Mouse (Mus musculus): ENCODE measurements around the gene Vps16. TPM values are rescaled to one million over a fixed set of nuclear protein-coding genes. Genes with fewer than 3 reads are reported as not detected.

Gene Vps16
- total RNA-seq, 4 experiments from 2014 or later = 82.1 to 115 (median 87.7) TPM

GRCm38 (mm10) chr2:130421781-130422620 lies 2.1 kb upstream of the Vps16 start:
- no peak for DNase-seq (ENCODE audit: low spot score in 2 of 2)

GRCm38 (mm10) chr2:130423397-130424125 lies 578 bp upstream of the Vps16 start:
- DNase-seq (ENCODE audit: low spot score in 2 of 2) = peak; percentile 61 to 80

DNA sequence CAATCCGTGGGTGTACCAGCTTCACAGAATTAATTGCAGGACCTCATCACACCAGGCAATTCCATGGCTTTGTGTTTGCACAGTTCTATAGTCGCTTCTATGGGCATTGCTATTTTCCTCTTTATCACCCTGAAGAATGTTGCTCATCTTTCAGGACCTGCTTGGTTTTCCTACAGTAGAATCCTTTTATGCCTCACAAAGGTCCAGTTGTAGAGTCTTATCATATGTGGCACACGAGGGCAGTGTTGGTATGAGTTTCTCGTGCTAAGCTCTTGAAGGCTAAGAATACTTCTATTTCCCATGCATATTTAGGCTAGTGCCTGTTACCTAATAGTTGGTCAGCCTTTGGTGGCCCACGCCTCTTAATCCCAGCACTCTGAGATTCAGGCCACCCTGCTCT lies 973 bp downstream of the Vps16 start:
- DNase-seq (ENCODE audit: low spot score in 2 of 2) = no peak

- DNase-seq (ENCODE audit: low spot score in 2 of 2) = no peak
Measured at GRCm38 (mm10) chr2:130429851-130430250, 5.7 kb downstream of the Vps16 start.

- DNase-seq (ENCODE audit: low spot score in 2 of 2) = no peak
Measured at GRCm38 (mm10) chr2:130430484-130430883, 6.3 kb downstream of the Vps16 start.

DNA sequence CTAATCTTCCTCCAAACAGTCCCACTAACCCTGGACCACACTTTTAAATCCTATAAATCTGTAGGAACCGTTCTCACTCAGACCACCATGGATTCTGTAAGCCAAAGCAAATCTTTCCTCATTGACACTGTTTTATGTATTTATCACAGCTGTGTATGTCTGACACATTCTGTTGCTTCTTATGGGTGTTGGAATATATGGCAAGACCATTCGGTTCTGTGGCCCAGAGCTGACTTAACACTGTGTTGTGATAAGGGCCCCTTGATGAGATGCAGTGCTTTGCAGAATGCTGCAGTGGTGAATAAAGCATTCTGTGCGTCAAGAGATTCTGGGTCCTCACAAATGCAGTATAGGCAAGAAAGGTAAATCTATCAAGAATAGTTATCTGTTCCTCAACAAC lies 8.0 kb downstream of the Vps16 start:
- DNase-seq (ENCODE audit: low spot score in 2 of 2) = no peak

- no peak for DNase-seq (ENCODE audit: low spot score in 2 of 2)
Measured at GRCm38 (mm10) chr2:130433152-130433551, 9.0 kb downstream of the Vps16 start.

- no peak for DNase-seq (ENCODE audit: low spot score in 2 of 2)
Measured at GRCm38 (mm10) chr2:130436769-130437168, 12.6 kb downstream of the Vps16 start.

DNA sequence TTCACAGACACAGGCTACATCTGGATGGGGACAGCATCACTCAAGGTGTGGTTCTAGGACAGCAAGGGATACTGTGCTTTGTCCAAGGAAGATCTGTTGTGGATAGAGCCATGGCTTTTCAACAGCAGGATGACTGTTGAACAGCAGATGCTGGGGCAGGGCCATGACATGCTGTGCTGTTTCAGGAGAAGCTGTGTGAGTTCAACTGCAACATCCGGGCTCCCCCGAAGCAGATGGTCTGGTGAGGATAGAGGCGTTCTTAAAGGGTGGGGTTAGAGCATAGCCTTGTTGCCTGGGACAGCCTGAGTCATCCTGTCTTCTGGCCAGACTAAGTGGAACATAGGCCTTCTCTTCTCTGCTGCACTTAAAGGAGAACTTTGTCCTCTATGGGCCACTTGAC lies 14.7 kb downstream of the Vps16 start:
- no peak for DNase-seq (ENCODE audit: low spot score in 2 of 2)

GRCm38 (mm10) chr2:130439840-130440480 lies 15.8 kb downstream of the Vps16 start:
- no peak for DNase-seq (ENCODE audit: low spot score in 2 of 2)

GRCm38 (mm10) chr2:130442162-130442561 lies 18.0 kb downstream of the Vps16 start:
- no peak for DNase-seq (ENCODE audit: low spot score in 2 of 2)

DNA sequence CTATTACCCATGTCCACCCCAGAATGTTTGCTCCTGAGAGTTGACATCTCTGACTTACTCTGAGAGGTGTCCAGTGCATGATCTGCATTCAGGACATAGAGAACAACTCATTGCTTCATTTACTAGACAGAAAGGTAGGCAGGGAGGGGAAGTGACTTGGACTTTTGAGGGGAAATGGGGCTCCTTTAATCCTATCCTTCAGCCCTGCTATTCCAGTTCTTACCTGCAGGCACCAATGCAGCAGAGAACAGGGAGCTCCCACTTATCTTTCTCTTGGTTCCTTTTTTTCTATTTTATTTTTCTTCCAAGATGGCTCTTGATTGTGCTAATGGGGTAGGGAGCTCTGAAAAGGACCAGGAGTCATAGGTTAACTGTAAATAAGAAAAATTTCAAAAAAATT lies 24.3 kb downstream of the Vps16 start:
- DNase-seq (ENCODE audit: low spot score in 2 of 2) = no peak

DNA sequence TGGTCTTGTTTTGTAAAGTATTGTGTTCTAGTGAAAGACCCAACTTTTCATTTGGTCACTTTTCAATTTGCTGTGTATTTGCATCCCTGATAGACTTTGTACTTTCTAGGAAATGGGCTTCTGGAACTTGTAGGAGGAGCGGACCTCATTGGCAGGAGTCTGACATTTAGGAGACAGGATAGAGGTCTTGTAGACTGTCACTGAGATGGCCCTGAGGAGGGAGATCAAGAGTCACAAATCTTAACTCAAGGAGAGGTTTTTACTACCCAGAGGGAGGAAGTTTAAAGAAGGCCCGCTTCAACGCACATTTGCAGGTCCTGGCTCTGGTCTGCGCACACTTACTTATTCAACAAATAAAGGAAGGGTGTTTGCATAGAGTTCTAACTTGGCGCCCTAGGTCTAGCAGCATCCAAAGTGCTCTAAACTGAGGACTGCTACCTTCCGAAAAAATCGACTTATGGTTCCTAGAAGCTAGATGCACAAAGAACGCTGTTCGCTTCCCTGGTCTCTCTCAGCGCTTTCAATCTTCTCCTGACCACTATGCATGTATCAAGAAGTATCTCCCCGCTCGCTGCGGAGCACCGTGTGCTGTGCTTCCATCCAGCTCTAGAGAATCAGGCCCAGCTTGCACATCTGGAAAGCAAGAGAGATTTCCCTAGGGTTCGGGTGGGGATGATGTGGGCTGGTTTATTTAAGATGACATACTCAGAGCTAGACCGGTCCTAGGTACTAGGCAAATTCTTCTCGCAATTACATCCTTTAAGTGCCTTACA lies 25.1 kb downstream of the Vps16 start:
- no peak for DNase-seq (ENCODE audit: low spot score in 2 of 2)

GRCm38 (mm10) chr2:130449794-130450433 lies 25.8 kb downstream of the Vps16 start, which contains the start of gene Ptpra:
TSS of gene Ptpra (plus strand) at chr2:130450278.
- DNase-seq (ENCODE audit: low spot score in 2 of 2) = peak; percentile 84 to 88

DNA sequence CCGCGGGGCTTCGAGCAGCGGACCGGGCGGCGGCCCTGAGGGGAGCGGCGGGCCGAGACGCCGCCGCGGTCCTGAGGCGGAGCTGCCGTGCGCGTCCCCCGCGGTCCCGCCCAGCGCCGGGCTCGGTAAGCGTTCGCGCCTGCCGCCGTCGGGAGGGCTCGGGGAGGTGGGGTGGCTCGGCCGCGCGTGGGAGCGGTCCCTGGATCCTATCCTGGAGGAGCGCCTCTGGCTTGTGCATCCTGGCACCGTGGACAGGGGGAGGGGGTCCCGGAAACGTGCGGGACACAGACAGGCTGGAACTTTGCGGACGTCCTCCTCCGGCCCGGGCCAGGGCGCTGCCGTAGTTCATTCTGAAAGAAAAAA lies 26.3 kb downstream of the Vps16 start:
- DNase-seq (ENCODE audit: low spot score in 2 of 2) = peak in 1 of 2 experiments; percentile 69

DNA sequence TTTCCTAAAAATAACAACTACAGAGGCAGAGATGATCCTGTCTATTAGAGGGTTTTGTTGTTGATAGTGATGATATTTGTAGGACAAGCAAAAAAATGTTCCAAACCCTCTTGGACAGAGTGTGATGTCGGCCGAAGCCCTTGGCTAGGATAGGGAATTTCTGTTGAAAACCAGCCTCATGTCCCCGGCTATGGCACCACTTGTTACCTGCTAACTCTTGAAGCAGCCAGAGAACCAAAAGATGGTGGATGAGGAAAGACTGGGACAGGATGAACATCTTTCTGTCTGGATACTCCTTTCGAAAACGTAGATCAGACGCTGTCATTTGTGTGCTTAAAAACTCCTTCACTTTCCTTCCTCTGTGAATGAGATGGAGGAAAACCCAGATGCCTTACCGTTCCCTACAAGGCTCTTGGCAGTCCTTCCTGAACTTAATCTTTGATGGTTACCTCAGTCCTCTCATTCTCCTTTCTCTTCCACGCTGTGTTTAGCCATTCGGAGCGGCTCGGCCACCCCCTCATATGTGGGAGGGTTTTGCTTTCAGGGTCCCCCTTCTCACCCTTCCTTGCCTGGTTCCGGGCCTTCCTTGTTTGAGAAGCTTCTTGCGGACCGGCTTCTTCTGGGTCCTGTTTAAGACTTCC lies 27.1 kb downstream of the Vps16 start:
- DNase-seq (ENCODE audit: low spot score in 2 of 2) = no peak

- DNase-seq (ENCODE audit: low spot score in 2 of 2) = no peak
Measured at GRCm38 (mm10) chr2:130451727-130452090, 27.6 kb downstream of the Vps16 start.

GRCm38 (mm10) chr2:130452266-130452665 lies 28.1 kb downstream of the Vps16 start:
- DNase-seq (ENCODE audit: low spot score in 2 of 2) = no peak

- DNase-seq (ENCODE audit: low spot score in 2 of 2) = no peak
Measured at GRCm38 (mm10) chr2:130453421-130453820, 29.3 kb downstream of the Vps16 start.

DNA sequence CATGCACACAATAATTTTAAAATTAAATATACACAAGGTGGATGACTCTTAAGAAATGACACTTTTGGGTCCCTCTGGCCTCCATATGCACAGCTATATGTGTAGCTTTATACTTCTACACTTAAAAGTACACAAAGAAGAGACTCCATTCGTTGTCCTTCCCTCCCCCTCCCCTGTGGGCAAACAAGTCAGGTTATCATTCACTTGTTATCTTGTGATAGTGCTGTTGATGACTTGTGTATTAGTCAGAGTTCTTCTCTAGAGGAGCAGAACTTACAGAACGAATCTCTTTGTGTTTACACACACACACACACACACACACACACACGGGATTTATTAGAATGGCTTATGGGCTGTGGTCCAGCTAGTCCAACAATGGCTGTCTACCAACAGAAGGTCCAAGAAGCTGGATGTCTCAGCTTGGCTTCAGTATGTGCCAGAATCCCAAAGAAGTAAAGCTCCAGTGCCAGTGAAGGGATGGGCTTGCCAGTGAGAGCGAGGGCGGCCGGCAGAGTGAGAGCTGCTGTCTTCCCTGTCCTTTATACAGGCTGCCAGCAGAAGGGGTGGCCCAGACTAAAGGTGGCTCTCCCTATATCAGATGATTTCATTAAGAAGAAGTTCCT lies 30.7 kb downstream of the Vps16 start:
- DNase-seq (ENCODE audit: low spot score in 2 of 2) = peak in 1 of 2 experiments; percentile 48

Measured in layer of hippocampus, adult 8-10 months (tissue).